Mouse (Mus musculus): ENCODE results near the gene Snx3. TPM values are rescaled to one million over a fixed set of nuclear protein-coding genes. Genes with fewer than 3 reads are reported as not detected.

The Snx3 gene
- polyA plus RNA-seq, 1 experiment from 2014 or later, result 367 TPM

GRCm38 (mm10) chr10:42491158-42491557 lies 10.7 kb upstream of the Snx3 start:
- H3K27me3 ChIP-seq (ENCODE audit: insufficient read depth, low read length), result no peaks in the 10 kb centered on the region

DNA sequence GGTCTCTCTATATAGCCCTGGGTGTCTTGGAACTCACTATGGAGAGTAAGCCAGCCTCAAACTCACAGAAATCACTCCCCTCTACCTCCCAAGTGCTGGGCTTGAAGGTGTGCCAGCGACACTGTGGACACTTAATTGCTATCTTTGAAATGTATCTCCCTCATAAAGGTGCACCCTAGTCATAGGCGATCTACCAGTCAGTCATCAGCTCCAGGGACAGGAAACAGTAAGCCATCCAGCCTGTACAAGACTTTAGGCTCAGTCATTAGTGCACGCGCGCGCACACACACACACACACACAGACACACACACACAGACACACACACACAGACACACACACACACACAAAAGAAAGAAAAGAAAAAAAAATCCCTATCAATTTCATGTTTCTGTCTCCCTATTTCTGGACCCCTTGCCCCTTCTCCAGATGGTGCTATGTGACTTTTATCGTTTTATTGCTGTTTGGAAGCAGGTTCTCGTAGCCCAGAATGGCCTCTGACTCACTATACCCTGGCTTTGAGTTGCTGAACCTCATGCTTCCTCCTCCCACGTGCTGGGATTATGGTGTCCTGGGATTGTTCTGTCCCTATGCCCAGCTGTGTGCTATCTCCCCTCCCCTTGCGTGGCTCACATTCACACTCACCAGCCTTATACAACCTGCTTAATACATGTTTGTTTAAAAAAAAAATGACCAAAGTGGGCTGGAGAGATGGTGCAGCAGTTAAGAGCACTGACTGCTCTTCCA lies 9.6 kb upstream of the Snx3 start:
- H3K4me3 ChIP-seq (ENCODE audit: low read depth, low read length), result no peak overlapping the region
- no peak for TF ChIP-seq CTCF (IDR thresholded peaks at IDR 0.05; ENCODE audit: low read depth)
- 80% methylated on average over 10 of the region's 10 CpGs for WGBS
- H3K4me2 ChIP-seq, result no peak overlapping the region
- H3K27me3 ChIP-seq (ENCODE audit: insufficient read depth, low read length), result no peaks in the 10 kb centered on the region
- H3K4me1 ChIP-seq (ENCODE audit: insufficient read depth), result no peaks in the 10 kb centered on the region
- H3K9ac ChIP-seq, result no peak overlapping the region
- DNase-seq, result no peak
- ATAC-seq (ENCODE audit: insufficient read depth), result no peak
- H3K36me3 ChIP-seq (ENCODE audit: insufficient read depth), result no peaks in the 10 kb centered on the region
- H3K27ac ChIP-seq (ENCODE audit: low read depth), result no peak overlapping the region
- H3K9me3 ChIP-seq (ENCODE audit: low read depth, low read length), result no peaks in the 10 kb centered on the region

More at GRCm38 (mm10) chr10:42491158-42491557, 10.7 kb upstream of the Snx3 start:
- no peak for TF ChIP-seq CTCF (IDR thresholded peaks at IDR 0.05; ENCODE audit: low read depth)
- Histone ChIP-seq H3K4me1 (ENCODE audit: insufficient read depth) (no peaks in the 10 kb centered on the region), H3K27ac (ENCODE audit: low read depth) (no peak overlapping the region), H3K9me3 (ENCODE audit: low read depth, low read length) (no peaks in the 10 kb centered on the region), H3K36me3 (ENCODE audit: insufficient read depth) (no peaks in the 10 kb centered on the region), H3K4me2 (no peak overlapping the region), H3K9ac (no peak overlapping the region), H3K4me3 (ENCODE audit: low read depth, low read length) (no peak overlapping the region)
- DNase-seq (peak; percentile 11), ATAC-seq (ENCODE audit: insufficient read depth) (no peak)
- WGBS, result 14% methylated on average over 1 of the region's 1 CpGs

GRCm38 (mm10) chr10:42493000-42493399 lies 8.8 kb upstream of the Snx3 start:
- Histone ChIP-seq H3K4me2 (no peak overlapping the region), H3K4me1 (ENCODE audit: insufficient read depth) (no peaks in the 10 kb centered on the region), H3K9me3 (ENCODE audit: low read depth, low read length) (no peaks in the 10 kb centered on the region), H3K9ac (no peak overlapping the region), H3K4me3 (ENCODE audit: low read depth, low read length) (no peak overlapping the region), H3K36me3 (ENCODE audit: insufficient read depth) (no peaks in the 10 kb centered on the region), H3K27me3 (ENCODE audit: insufficient read depth, low read length) (no peaks in the 10 kb centered on the region), H3K27ac (ENCODE audit: low read depth) (no peak overlapping the region)
- no peak for DNase-seq
- no peak for ATAC-seq (ENCODE audit: insufficient read depth)
- TF ChIP-seq CTCF (IDR thresholded peaks at IDR 0.05; ENCODE audit: low read depth), result no peak
- 41% methylated on average over 4 of the region's 4 CpGs for WGBS

DNA sequence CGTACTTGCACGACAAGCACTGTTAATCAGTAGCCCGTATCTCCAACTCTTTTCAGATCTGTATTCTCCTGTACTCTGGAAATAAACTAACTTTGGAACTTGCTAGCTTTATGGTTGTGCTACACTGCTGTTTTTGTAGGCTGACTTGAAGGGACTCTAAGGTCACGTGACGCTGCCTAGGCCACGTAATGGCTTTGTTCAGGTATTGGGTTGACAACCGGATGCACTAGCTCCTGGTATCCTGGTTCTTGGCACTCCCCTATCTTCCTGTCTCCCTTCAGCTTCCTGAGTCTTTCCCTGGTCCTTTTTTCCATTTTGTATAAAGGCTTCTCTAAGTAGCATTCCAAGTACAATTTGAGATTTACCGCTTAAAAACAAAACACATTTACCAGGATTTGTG lies 1.2 kb upstream of the Snx3 start:
- Histone ChIP-seq H3K27me3 (ENCODE audit: insufficient read depth, low read length) (no peaks in the 10 kb centered on the region), H3K4me1 (ENCODE audit: insufficient read depth) (no peaks in the 10 kb centered on the region), H3K9me3 (ENCODE audit: low read depth, low read length) (no peaks in the 10 kb centered on the region), H3K4me2 (no peak overlapping the region), H3K4me3 (ENCODE audit: low read depth, low read length) (no peak overlapping the region), H3K36me3 (ENCODE audit: insufficient read depth) (0 out of 2 replicates have a peak, but pooled peaks cover 5% of the 10 kb centered on the region), H3K9ac (no peak overlapping the region), H3K27ac (ENCODE audit: low read depth) (peak overlapping the region; percentile 99; the same call in 1 of the 2 replicates)
- no peak for DNase-seq
- no peak for ATAC-seq (ENCODE audit: insufficient read depth)
- TF ChIP-seq CTCF (IDR thresholded peaks at IDR 0.05; ENCODE audit: low read depth), result no peak
- 91% methylated on average over 8 of the region's 8 CpGs for WGBS

DNA sequence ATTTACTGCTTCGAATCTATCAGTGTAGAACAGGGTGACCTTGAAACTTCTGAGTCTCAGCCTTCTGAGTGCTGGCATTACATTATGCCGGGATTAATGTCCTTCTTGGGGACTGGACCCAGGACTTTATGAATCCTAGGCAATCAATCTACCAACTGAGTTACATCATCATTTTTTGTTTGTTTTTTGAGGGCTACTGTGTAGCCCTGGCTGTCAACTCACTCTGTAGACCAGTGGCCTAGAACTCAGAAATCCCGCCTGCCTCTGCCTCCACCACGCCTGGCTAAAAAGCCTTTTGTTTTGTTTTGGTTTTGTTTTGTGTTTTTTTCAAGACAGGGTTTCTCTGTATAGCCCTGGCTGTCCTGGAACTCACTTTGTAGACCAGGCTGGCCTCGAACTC lies 669 bp upstream of the Snx3 start:
- 81% methylated on average over 5 of the region's 5 CpGs for WGBS
- Histone ChIP-seq H3K4me2 (peak overlapping the region; percentile 47), H3K27me3 (ENCODE audit: insufficient read depth, low read length) (no peaks in the 10 kb centered on the region), H3K4me3 (ENCODE audit: low read depth, low read length) (peak overlapping the region; percentile 89), H3K36me3 (ENCODE audit: insufficient read depth) (0 out of 2 replicates have a peak, but pooled peaks cover 5% of the 10 kb centered on the region), H3K4me1 (ENCODE audit: insufficient read depth) (no peaks in the 10 kb centered on the region), H3K9ac (no peak overlapping the region; the same call in 1 of the 2 replicates), H3K9me3 (ENCODE audit: low read depth, low read length) (no peaks in the 10 kb centered on the region), H3K27ac (ENCODE audit: low read depth) (peak overlapping the region; percentile 99)
- DNase-seq, result no peak
- no peak for TF ChIP-seq CTCF (IDR thresholded peaks at IDR 0.05; ENCODE audit: low read depth)
- no peak for ATAC-seq (ENCODE audit: insufficient read depth)

DNA sequence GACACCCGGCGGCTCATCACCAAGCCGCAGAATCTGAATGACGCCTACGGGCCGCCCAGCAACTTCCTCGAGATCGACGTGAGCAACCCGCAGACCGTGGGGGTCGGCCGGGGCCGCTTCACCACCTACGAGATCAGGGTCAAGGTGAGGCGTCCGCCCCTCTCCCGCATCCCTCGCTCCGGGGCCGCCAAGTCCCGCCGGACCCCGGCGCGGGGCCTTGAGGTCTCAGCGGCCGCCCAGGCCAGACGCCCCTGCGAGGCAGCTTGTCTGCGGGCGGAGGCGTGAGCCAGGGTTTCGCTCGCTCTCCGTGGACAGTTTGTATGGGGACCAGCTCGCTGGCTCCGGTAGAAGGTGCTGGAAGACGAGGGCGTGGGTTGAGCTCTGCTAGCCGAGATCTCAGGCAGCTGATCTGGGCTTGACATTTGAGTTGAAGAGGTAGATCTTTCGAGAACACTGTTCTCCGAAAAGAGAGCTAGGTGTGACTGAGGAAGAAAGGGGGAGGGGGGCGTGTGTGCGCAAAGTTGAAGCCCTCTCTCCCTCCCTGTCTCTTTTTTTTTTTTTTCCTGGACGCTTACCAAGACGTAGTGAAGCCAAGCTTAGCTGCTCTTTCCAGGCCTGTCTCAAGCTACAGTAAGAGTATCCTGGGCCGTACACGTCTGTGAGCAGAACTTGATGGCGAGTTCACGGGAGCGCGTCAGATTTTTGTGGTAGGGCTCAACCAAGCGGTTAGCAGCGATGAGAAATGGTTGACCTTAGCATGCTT lies 700 bp downstream of the Snx3 start:
- H3K4me2 ChIP-seq, result peak overlapping the region; percentile 76
- H3K27ac ChIP-seq (ENCODE audit: low read depth), result peak overlapping the region; percentile 99
- H3K4me1 ChIP-seq (ENCODE audit: insufficient read depth), result no peaks in the 10 kb centered on the region
- no peak for TF ChIP-seq CTCF (IDR thresholded peaks at IDR 0.05; ENCODE audit: low read depth)
- H3K36me3 ChIP-seq (ENCODE audit: insufficient read depth), result peaks cover 10% of the 10 kb centered on the region; the same call in 1 of the 2 replicates
- peak; percentile 86 for DNase-seq
- H3K4me3 ChIP-seq (ENCODE audit: low read depth, low read length), result peak overlapping the region; percentile 89
- no peaks in the 10 kb centered on the region for H3K9me3 ChIP-seq (ENCODE audit: low read depth, low read length)
- ATAC-seq (ENCODE audit: insufficient read depth), result peak; percentile 61
- H3K9ac ChIP-seq, result peak overlapping the region; percentile 92
- WGBS, result under 1% methylated on average over 55 of the region's 55 CpGs
- H3K27me3 ChIP-seq (ENCODE audit: insufficient read depth, low read length), result no peaks in the 10 kb centered on the region

GRCm38 (mm10) chr10:42504096-42504710 lies 2.4 kb downstream of the Snx3 start:
- no peak for DNase-seq
- Histone ChIP-seq H3K4me2 (peak overlapping the region; percentile 76), H3K4me1 (ENCODE audit: insufficient read depth) (no peaks in the 10 kb centered on the region), H3K36me3 (ENCODE audit: insufficient read depth) (peaks cover 21% of the 10 kb centered on the region; the same call in 1 of the 2 replicates), H3K27ac (ENCODE audit: low read depth) (no peak overlapping the region), H3K27me3 (ENCODE audit: insufficient read depth, low read length) (no peaks in the 10 kb centered on the region), H3K9ac (no peak overlapping the region), H3K4me3 (ENCODE audit: low read depth, low read length) (peak overlapping the region; percentile 89; the same call in 1 of the 2 replicates), H3K9me3 (ENCODE audit: low read depth, low read length) (no peaks in the 10 kb centered on the region)
- WGBS, result 76% methylated on average over 10 of the region's 10 CpGs
- no peak for ATAC-seq (ENCODE audit: insufficient read depth)
- no peak for TF ChIP-seq CTCF (IDR thresholded peaks at IDR 0.05; ENCODE audit: low read depth)

Measured in lung, embryonic 14.5 days (tissue).